Mouse (Mus musculus) stomach, postnatal 0 days (tissue): ENCODE measurements around the gene Znrf3. TPM values are rescaled to one million over a fixed set of nuclear protein-coding genes. Genes with fewer than 3 reads are reported as not detected.

Source experiments
- ATAC-seq: fragments of 200-750 bp; cut with Nextera tagmentation; 2 replicates; pipeline ENCODE4 v1.8.0; 2017; ENCODE audit not compliant: low FRiP score, low TSS enrichment
- DNase-seq: peaks from one replicate; pipeline ENCODE4 v3.0.0-alpha.2; 2016; ENCODE audit warnings: low spot score
- H3K27ac ChIP-seq: fragments of 300-500 bp; sonication (generic); replicated peaks from 2 replicates; pipeline ENCODE4 v1.5.1; 2014; ENCODE audit warnings: mild to moderate bottlenecking, control low read depth
- H3K27me3 ChIP-seq: fragments of 300-500 bp; sonication (generic); 2 replicates; pipeline ENCODE4 v1.6.1; 2014; ENCODE audit warnings: low read length; ENCODE audit not compliant: control insufficient read depth, insufficient read depth
- H3K36me3 ChIP-seq: fragments of 300-500 bp; sonication (generic); 2 replicates; pipeline ENCODE4 v1.6.1; 2014; ENCODE audit warnings: low read length, mixed read lengths; ENCODE audit not compliant: control insufficient read depth, insufficient read depth
- H3K4me1 ChIP-seq: fragments of 300-500 bp; sonication (generic); replicated peaks from 2 replicates; pipeline ENCODE4 v1.6.1; 2014; ENCODE audit warnings: antibody characterized with exemption; ENCODE audit not compliant: control insufficient read depth, insufficient read depth
- H3K4me2 ChIP-seq: fragments of 300-500 bp; sonication (generic); replicated peaks from 2 replicates; pipeline ENCODE4 v1.6.1; 2014; ENCODE audit warnings: low read depth, mild to moderate bottlenecking, control low read depth, moderate library complexity
- H3K4me3 ChIP-seq: fragments of 300-500 bp; sonication (generic); 2 replicates; pipeline ENCODE4 v1.5.1; 2014; ENCODE audit warnings: low read depth, low read length, control low read depth
- H3K9ac ChIP-seq: fragments of 300-500 bp; sonication (generic); 2 replicates; pipeline ENCODE4 v1.6.1; 2014; ENCODE audit warnings: mild to moderate bottlenecking, low read length, control low read depth, mixed read lengths
- H3K9me3 ChIP-seq: fragments of 300-500 bp; sonication (generic); 2 replicates; pipeline ENCODE4 v1.6.1; 2016; ENCODE audit warnings: low read length; ENCODE audit not compliant: control insufficient read depth
- CTCF ChIP-seq: IDR thresholded peaks from 2 replicates; pipeline ENCODE4 v1.5.1; 2016; ENCODE audit warnings: antibody characterized with exemption, low read depth, mild to moderate bottlenecking, moderate library complexity
- EP300 ChIP-seq: optimal IDR thresholded peaks from 2 replicates; pipeline ENCODE3; 2016; ENCODE audit warnings: antibody characterized with exemption
- WGBS: fragments of 180-500 bp; shearing (Covaris S2); extraction: QIAGEN DNeasy Blood & Tissue Kit; methylation state at CpG from one replicate; pipeline ENCODE4 v1.1.7; 2014; 5-methylcytosine and 5-hydroxymethylcytosine counted together
- polyA plus RNA-seq: library from polyadenylated mRNA; unstranded; fragments of >200 nt; fragmentation: Nextera tagmentation; extraction: Ambion mirVana; gene quantifications from 2 replicates; pipeline ENCODE4 v1.2.1, GENCODE M21; 2015

Gene Znrf3
- polyA plus RNA-seq, 1 experiment from 2014 or later, result 9.3 TPM

DNA sequence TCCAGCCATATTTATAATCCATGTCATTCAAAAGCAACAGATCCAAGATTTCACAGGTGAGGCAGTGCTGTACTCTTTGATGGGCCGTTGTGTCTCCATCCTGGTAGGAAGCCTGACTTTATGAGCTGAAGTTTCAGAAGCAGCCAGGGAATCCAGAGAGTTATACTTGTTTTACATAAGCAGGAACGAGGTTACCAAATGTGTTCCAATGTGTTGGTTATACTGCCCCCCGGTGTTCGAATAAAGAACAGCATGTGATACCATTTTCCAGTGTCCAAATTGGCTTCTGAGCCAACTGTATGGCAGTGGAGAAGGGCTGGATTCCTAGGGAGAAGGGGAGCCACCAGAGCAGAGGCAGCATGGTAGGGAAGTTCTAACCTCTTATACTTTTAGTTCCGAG lies 29.5 kb upstream of the Znrf3 start:
- ATAC-seq, result no peak
- TF ChIP-seq EP300, result no peak
- TF ChIP-seq CTCF, result peak; percentile 93

GRCm38 (mm10) chr11:5470055-5470454 lies 25.4 kb upstream of the Znrf3 start:
- Histone ChIP-seq H3K27ac (no peak overlapping the region), H3K4me1 (no peaks in the 10 kb centered on the region), H3K9me3 (no peaks in the 10 kb centered on the region), H3K4me3 (no peak overlapping the region), H3K27me3 (no peaks in the 10 kb centered on the region), H3K4me2 (no peak overlapping the region), H3K36me3 (no peaks in the 10 kb centered on the region), H3K9ac (no peak overlapping the region)
- no peak for TF ChIP-seq EP300
- TF ChIP-seq CTCF, result no peak
- DNase-seq, result no peak
- 59% methylated on average over 3 of the region's 3 CpGs for WGBS
- ATAC-seq, result no peak

More for the DNA sequence above, 29.5 kb upstream of the Znrf3 start:
- no peak overlapping the region for H3K27ac ChIP-seq
- no peaks in the 10 kb centered on the region for H3K9me3 ChIP-seq
- peak; percentile 80 for DNase-seq
- H3K27me3 ChIP-seq, result no peaks in the 10 kb centered on the region
- no peak overlapping the region for H3K4me3 ChIP-seq
- H3K9ac ChIP-seq, result no peak overlapping the region
- H3K4me2 ChIP-seq, result no peak overlapping the region
- no peaks in the 10 kb centered on the region for H3K36me3 ChIP-seq
- 10% methylated on average over 5 of the region's 5 CpGs for WGBS
- no peaks in the 10 kb centered on the region for H3K4me1 ChIP-seq

GRCm38 (mm10) chr11:5469084-5469483 lies 24.4 kb upstream of the Znrf3 start:
- no peaks in the 10 kb centered on the region for H3K4me1 ChIP-seq
- H3K9ac ChIP-seq, result no peak overlapping the region
- H3K27me3 ChIP-seq, result no peaks in the 10 kb centered on the region
- DNase-seq (peak; percentile 58), ATAC-seq (no peak)
- H3K27ac ChIP-seq, result no peak overlapping the region
- no peaks in the 10 kb centered on the region for H3K36me3 ChIP-seq
- 92% methylated on average over 3 of the region's 3 CpGs for WGBS
- TF ChIP-seq CTCF (peak; percentile 73), EP300 (no peak)
- no peaks in the 10 kb centered on the region for H3K9me3 ChIP-seq
- no peak overlapping the region for H3K4me3 ChIP-seq
- no peak overlapping the region for H3K4me2 ChIP-seq

DNA sequence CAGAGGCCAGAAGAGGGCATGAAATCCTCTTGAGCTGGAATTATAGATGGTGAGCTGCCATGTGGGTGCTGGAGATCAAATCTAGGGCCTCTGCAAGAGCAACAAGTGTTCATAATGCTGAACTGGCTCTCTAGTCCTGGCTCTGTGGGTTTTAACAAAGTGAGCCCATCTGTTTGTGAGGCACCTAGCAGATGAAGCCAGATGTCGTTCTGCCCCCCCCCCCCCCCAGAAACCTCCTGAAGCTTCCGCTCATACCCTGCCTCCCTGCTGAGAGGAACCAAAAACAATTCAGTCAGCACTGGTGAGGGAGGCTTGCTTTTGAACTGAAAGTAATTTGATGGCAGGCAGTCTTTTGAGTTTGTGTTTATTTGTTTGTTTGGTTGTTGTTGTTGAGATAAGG lies 23.8 kb upstream of the Znrf3 start:
- Histone ChIP-seq H3K9ac (no peak overlapping the region), H3K4me1 (no peaks in the 10 kb centered on the region), H3K4me2 (no peak overlapping the region), H3K4me3 (no peak overlapping the region), H3K9me3 (no peaks in the 10 kb centered on the region), H3K27ac (no peak overlapping the region), H3K27me3 (no peaks in the 10 kb centered on the region), H3K36me3 (no peaks in the 10 kb centered on the region)
- TF ChIP-seq EP300 (no peak), CTCF (no peak)
- WGBS, result 44% methylated on average over 2 of the region's 2 CpGs
- no peak for ATAC-seq
- no peak for DNase-seq

DNA sequence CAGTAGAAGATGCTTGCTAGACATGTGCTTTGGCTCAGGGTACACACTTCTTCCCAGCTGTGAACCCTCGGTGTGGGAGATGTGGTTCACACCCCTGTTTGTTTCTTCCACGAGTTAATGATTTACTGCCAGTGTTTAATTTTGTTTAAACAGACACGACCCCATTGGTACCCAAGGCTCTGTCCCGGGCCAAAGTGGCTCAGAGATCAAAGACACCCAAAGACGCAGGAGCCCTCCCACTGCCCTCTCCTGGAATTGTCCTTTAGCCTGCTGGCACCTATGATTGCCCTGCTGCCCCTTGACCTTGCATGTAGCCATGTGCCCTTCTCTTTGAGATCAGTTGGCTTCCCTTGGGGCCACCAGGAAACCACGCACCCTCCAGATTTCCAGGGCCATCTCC lies 7.3 kb upstream of the Znrf3 start:
- H3K4me2 ChIP-seq, result no peak overlapping the region
- no peak overlapping the region for H3K27ac ChIP-seq
- no peak overlapping the region for H3K4me3 ChIP-seq
- TF ChIP-seq EP300 (no peak), CTCF (no peak)
- no peaks in the 10 kb centered on the region for H3K27me3 ChIP-seq
- no peak overlapping the region for H3K9ac ChIP-seq
- no peaks in the 10 kb centered on the region for H3K36me3 ChIP-seq
- no peaks in the 10 kb centered on the region for H3K4me1 ChIP-seq
- H3K9me3 ChIP-seq, result no peaks in the 10 kb centered on the region
- whole genome bisulfite sequencing, result 23% methylated on average over 6 of the region's 6 CpGs
- no peak for ATAC-seq
- DNase-seq, result no peak

DNA sequence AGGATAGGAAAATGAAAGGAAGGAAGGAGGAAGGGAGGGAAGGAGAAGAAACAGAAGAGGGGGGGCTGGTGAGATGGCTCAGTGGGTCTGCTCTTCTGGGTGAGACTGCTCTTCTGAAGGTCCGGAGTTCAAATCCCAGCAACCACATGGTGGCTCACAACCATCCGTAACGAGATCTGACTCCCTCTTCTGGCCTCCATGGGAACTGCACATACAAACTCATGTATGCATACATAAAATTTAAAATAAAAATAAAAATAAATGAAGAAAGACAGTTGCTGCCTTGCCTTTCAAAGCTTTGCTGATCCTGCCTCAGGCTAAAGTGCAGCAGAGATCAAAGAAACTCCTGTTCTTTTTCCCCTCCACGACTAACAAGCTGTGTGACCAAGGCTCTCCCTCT lies 6.7 kb upstream of the Znrf3 start:
- no peaks in the 10 kb centered on the region for H3K9me3 ChIP-seq
- ATAC-seq (no peak), DNase-seq (no peak)
- H3K27ac ChIP-seq, result no peak overlapping the region
- H3K36me3 ChIP-seq, result no peaks in the 10 kb centered on the region
- H3K4me1 ChIP-seq, result no peaks in the 10 kb centered on the region
- no peak for TF ChIP-seq EP300
- TF ChIP-seq CTCF, result peak; percentile 49
- H3K4me2 ChIP-seq, result no peak overlapping the region
- no peak overlapping the region for H3K9ac ChIP-seq
- WGBS, result 55% methylated on average over 4 of the region's 4 CpGs
- no peaks in the 10 kb centered on the region for H3K27me3 ChIP-seq
- no peak overlapping the region for H3K4me3 ChIP-seq
